Mouse (Mus musculus) hindbrain, embryonic 10.5 days (tissue): ENCODE data around the gene Trak1. TPM values are rescaled to one million over a fixed set of nuclear protein-coding genes. Genes with fewer than 3 reads are reported as not detected.

Source experiments
- DNase-seq: peaks from one replicate; pipeline ENCODE4 v3.0.0-alpha.2; 2017; ENCODE audit warnings: low spot score
- H3K27ac ChIP-seq: fragments of 300-500 bp; sonication (generic); 2 replicates; pipeline ENCODE4 v1.5.1; 2016; ENCODE audit warnings: mild to moderate bottlenecking, moderate library complexity
- H3K27me3 ChIP-seq: fragments of 300-500 bp; sonication (generic); 2 replicates; pipeline ENCODE4 v1.6.1; 2016; ENCODE audit warnings: mild to moderate bottlenecking; ENCODE audit not compliant: poor library complexity, insufficient read depth, severe bottlenecking
- H3K36me3 ChIP-seq: fragments of 300-500 bp; sonication (generic); 2 replicates; pipeline ENCODE4 v1.6.1; 2016; ENCODE audit warnings: mild to moderate bottlenecking, moderate library complexity
- H3K4me1 ChIP-seq: fragments of 300-500 bp; sonication (generic); replicated peaks from 2 replicates; pipeline ENCODE4 v1.6.1; 2016; ENCODE audit warnings: mild to moderate bottlenecking
- H3K4me3 ChIP-seq: fragments of 300-500 bp; sonication (generic); 2 replicates; pipeline ENCODE4 v1.5.1; 2016; ENCODE audit warnings: mild to moderate bottlenecking, moderate library complexity
- H3K9me3 ChIP-seq: fragments of 300-500 bp; sonication (generic); 2 replicates; pipeline ENCODE4 v1.6.1; 2016; ENCODE audit warnings: mild to moderate bottlenecking, moderate library complexity
- WGBS: fragments of 180-500 bp; shearing (Covaris S2); methylation state at CpG from one replicate; pipeline ENCODE4 v1.1.7; 2016; 5-methylcytosine and 5-hydroxymethylcytosine counted together
- polyA plus RNA-seq: library from polyadenylated mRNA; unstranded; fragments of >200 nt; fragmentation: Nextera tagmentation; extraction: Ambion mirVana; gene quantifications from 2 replicates; pipeline ENCODE4 v1.2.1, GENCODE M21; 2016

Gene Trak1
- polyA plus RNA-seq, 1 experiment from 2014 or later: 33.1 TPM

- Histone ChIP-seq H3K4me1 (peaks cover 18% of the 10 kb centered on the region), H3K4me3 (no peak overlapping the region), H3K27ac (no peak overlapping the region), H3K9me3 (no peaks in the 10 kb centered on the region), H3K36me3 (peaks cover 17% of the 10 kb centered on the region; the same call in 1 of the 2 replicates), H3K27me3 (no peaks in the 10 kb centered on the region)
- DNase-seq: no peak
- 94% methylated on average over 8 of the region's 8 CpGs for WGBS
Observed at GRCm38 (mm10) chr9:121405088-121405681, 107.9 kb downstream of the Trak1 start.

- no peak overlapping the region for H3K27ac ChIP-seq
- H3K4me1 ChIP-seq: peaks cover 18% of the 10 kb centered on the region
- WGBS: 96% methylated on average over 4 of the region's 4 CpGs
- no peak overlapping the region for H3K4me3 ChIP-seq
- no peaks in the 10 kb centered on the region for H3K9me3 ChIP-seq
- peaks cover 13% of the 10 kb centered on the region; the same call in 1 of the 2 replicates for H3K36me3 ChIP-seq
- no peak for DNase-seq
- no peaks in the 10 kb centered on the region for H3K27me3 ChIP-seq
Observed at GRCm38 (mm10) chr9:121405792-121406191, 108.5 kb downstream of the Trak1 start.

- H3K9me3 ChIP-seq: no peaks in the 10 kb centered on the region
- peaks cover 19% of the 10 kb centered on the region for H3K36me3 ChIP-seq
- WGBS: 92% methylated on average over 12 of the region's 12 CpGs
- no peak overlapping the region for H3K4me3 ChIP-seq
- no peaks in the 10 kb centered on the region for H3K27me3 ChIP-seq
- DNase-seq: no peak
- H3K27ac ChIP-seq: no peak overlapping the region
- no peaks in the 10 kb centered on the region for H3K4me1 ChIP-seq
Observed at GRCm38 (mm10) chr9:121414237-121414636, 116.9 kb downstream of the Trak1 start.

- H3K4me1 ChIP-seq: no peaks in the 10 kb centered on the region
- H3K36me3 ChIP-seq: peaks cover 19% of the 10 kb centered on the region
- H3K27me3 ChIP-seq: no peaks in the 10 kb centered on the region
- H3K4me3 ChIP-seq: no peak overlapping the region
- 83% methylated on average over 19 of the region's 19 CpGs for WGBS
- no peaks in the 10 kb centered on the region for H3K9me3 ChIP-seq
- no peak for DNase-seq
- H3K27ac ChIP-seq: no peak overlapping the region
Observed at GRCm38 (mm10) chr9:121415626-121416241, 118.4 kb downstream of the Trak1 start.

- no peaks in the 10 kb centered on the region for H3K4me1 ChIP-seq
- H3K27ac ChIP-seq: no peak overlapping the region
- DNase-seq: no peak
- H3K9me3 ChIP-seq: no peaks in the 10 kb centered on the region
- H3K36me3 ChIP-seq: peaks cover 19% of the 10 kb centered on the region
- 92% methylated on average over 5 of the region's 5 CpGs for WGBS
- H3K27me3 ChIP-seq: no peaks in the 10 kb centered on the region
- H3K4me3 ChIP-seq: no peak overlapping the region
Observed at GRCm38 (mm10) chr9:121416460-121416859, 119.2 kb downstream of the Trak1 start.

- no peak for DNase-seq
- H3K9me3 ChIP-seq: no peaks in the 10 kb centered on the region
- no peaks in the 10 kb centered on the region for H3K27me3 ChIP-seq
- H3K4me3 ChIP-seq: no peak overlapping the region
- WGBS: 86% methylated on average over 7 of the region's 7 CpGs
- H3K4me1 ChIP-seq: no peaks in the 10 kb centered on the region
- H3K36me3 ChIP-seq: peaks cover 19% of the 10 kb centered on the region
- H3K27ac ChIP-seq: no peak overlapping the region
Observed at GRCm38 (mm10) chr9:121416872-121417637, 119.8 kb downstream of the Trak1 start.

GRCm38 (mm10) chr9:121419011-121419410 lies 121.7 kb downstream of the Trak1 start:
- H3K36me3 ChIP-seq: peaks cover 11% of the 10 kb centered on the region
- H3K4me3 ChIP-seq: no peak overlapping the region
- DNase-seq: no peak
- no peaks in the 10 kb centered on the region for H3K4me1 ChIP-seq
- 85% methylated on average over 3 of the region's 3 CpGs for WGBS
- H3K9me3 ChIP-seq: no peaks in the 10 kb centered on the region
- no peak overlapping the region for H3K27ac ChIP-seq
- no peaks in the 10 kb centered on the region for H3K27me3 ChIP-seq

- H3K27me3 ChIP-seq: no peaks in the 10 kb centered on the region
- H3K4me3 ChIP-seq: no peak overlapping the region
- DNase-seq: no peak
- H3K4me1 ChIP-seq: 0 out of 2 replicates have a peak, but pooled peaks cover 1% of the 10 kb centered on the region
- 85% methylated on average over 7 of the region's 7 CpGs for WGBS
- no peaks in the 10 kb centered on the region for H3K9me3 ChIP-seq
- no peak overlapping the region for H3K27ac ChIP-seq
- H3K36me3 ChIP-seq: peaks cover 10% of the 10 kb centered on the region; the same call in 1 of the 2 replicates
Observed at GRCm38 (mm10) chr9:121419573-121419972, 122.3 kb downstream of the Trak1 start.

DNA sequence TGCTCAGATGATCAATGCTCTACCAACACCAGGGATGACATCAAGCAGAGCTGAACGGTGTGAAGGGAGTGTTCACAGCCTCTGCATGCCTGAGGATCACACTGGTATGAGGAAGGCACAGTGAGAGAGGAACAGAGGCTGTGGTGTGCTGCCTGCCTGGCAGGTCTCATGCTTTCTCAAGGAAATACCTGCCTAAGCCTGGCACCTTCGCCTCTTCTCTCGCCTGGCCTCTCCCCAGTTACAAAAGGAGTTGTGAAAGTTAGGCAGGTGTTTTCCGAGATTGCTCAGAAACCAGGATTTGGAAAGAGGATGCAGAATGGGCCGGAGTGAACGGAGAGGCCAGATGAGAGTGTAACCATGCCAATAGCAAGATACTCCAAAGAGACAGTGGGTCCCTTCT lies 123.5 kb downstream of the Trak1 start:
- Histone ChIP-seq H3K27me3 (no peaks in the 10 kb centered on the region), H3K9me3 (no peaks in the 10 kb centered on the region), H3K27ac (no peak overlapping the region), H3K36me3 (peaks cover 7% of the 10 kb centered on the region; the same call in 1 of the 2 replicates), H3K4me1 (0 out of 2 replicates have a peak, but pooled peaks cover 4% of the 10 kb centered on the region), H3K4me3 (no peak overlapping the region)
- 94% methylated on average over 6 of the region's 6 CpGs for WGBS
- no peak for DNase-seq

DNA sequence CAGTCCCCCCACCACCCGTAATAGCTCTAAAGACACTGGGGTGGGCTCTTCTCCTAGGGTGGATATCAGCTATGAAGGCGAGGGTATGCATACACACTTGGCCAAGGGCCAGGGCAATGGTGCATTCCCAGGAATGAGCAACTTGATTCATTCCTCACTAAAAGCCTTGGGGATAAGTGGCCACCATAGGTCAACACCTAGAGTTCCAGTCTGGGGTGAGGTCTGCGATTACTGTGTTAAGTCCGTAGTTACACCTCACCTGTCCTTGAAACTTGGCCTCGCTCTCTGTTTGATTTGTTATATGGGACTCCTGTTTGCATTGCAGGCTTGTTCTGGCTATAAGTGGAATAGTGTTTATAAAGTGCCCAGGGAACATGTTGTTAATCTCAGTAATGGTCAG lies 125.1 kb downstream of the Trak1 start:
- DNase-seq: no peak
- Histone ChIP-seq H3K27me3 (no peaks in the 10 kb centered on the region), H3K9me3 (no peaks in the 10 kb centered on the region), H3K36me3 (peaks cover 2% of the 10 kb centered on the region; the same call in 1 of the 2 replicates), H3K27ac (no peak overlapping the region), H3K4me1 (0 out of 2 replicates have a peak, but pooled peaks cover 4% of the 10 kb centered on the region), H3K4me3 (no peak overlapping the region)
- 90% methylated on average over 5 of the region's 5 CpGs for WGBS

GRCm38 (mm10) chr9:121423621-121424020 lies 126.3 kb downstream of the Trak1 start:
- WGBS: 86% methylated on average over 6 of the region's 6 CpGs
- no peak overlapping the region for H3K4me3 ChIP-seq
- no peaks in the 10 kb centered on the region for H3K27me3 ChIP-seq
- DNase-seq: no peak
- no peak overlapping the region for H3K27ac ChIP-seq
- no peaks in the 10 kb centered on the region for H3K9me3 ChIP-seq
- H3K36me3 ChIP-seq: no peaks in the 10 kb centered on the region
- 0 out of 2 replicates have a peak, but pooled peaks cover 4% of the 10 kb centered on the region for H3K4me1 ChIP-seq

- 88% methylated on average over 16 of the region's 16 CpGs for WGBS
- H3K9me3 ChIP-seq: no peaks in the 10 kb centered on the region
- no peaks in the 10 kb centered on the region for H3K36me3 ChIP-seq
- no peak for DNase-seq
- no peak overlapping the region for H3K27ac ChIP-seq
- H3K4me1 ChIP-seq: 0 out of 2 replicates have a peak, but pooled peaks cover 5% of the 10 kb centered on the region
- no peak overlapping the region for H3K4me3 ChIP-seq
- H3K27me3 ChIP-seq: no peaks in the 10 kb centered on the region
Observed at GRCm38 (mm10) chr9:121424281-121425164, 127.2 kb downstream of the Trak1 start.
